Mouse (Mus musculus): ENCODE data around the gene Nudt11. TPM values are rescaled to one million over a fixed set of nuclear protein-coding genes. Genes with fewer than 3 reads are reported as not detected.

The Nudt11 gene
- 1.2 TPM for polyA plus RNA-seq (2014; fragmentation: Illumina TruSeq; extraction: RNeasy Lipid Tissue Mini Kit (QIAGEN cat#74804); ENCODE audit: low replicate concordance)

DNA sequence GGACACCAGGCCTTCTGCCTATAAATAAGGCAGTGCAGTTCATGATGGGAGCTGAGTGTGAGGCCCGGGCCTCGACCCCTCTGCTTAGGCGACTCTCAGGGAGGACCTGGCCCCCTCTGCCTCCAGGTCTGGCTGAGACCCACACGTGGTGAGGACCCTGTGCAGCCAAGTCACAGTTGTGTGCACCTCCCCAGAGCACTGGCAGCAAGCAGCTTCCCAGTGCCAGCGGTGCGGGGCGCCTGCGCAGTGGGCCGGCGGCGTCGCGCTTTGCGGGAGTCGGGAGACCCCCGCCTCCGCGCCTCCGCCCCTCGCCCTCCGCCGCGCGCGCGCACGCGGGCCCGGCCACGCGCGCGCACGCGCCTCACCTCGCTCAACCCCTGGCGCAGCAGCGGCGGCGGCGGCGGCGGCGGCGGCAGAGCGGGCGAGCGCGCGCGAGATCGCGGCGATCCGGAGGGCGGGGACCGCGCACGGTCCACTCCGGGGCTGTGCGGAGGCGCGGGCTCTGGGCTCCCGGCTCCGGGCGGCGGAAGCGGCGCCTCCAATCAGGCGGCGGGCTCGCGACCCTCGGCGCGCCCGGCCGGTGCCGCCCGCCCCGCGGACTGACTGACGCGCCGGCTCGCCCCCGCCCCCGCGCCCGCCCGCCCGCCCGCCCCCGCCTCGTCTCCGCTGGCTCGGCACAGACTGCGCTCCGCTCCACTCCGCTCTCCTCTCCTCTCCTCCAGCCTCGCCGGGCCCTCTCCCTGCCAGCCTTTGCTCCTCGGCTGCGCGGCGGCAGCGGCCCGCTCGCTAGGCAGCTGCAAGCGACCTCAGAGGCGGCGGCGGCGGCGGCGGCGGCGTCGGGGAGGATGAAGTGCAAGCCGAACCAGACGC lies at the start of gene Nudt11:
Nudt11 (plus strand) TSS at position 388 of the 870 bp plus-strand sequence.

DNA sequence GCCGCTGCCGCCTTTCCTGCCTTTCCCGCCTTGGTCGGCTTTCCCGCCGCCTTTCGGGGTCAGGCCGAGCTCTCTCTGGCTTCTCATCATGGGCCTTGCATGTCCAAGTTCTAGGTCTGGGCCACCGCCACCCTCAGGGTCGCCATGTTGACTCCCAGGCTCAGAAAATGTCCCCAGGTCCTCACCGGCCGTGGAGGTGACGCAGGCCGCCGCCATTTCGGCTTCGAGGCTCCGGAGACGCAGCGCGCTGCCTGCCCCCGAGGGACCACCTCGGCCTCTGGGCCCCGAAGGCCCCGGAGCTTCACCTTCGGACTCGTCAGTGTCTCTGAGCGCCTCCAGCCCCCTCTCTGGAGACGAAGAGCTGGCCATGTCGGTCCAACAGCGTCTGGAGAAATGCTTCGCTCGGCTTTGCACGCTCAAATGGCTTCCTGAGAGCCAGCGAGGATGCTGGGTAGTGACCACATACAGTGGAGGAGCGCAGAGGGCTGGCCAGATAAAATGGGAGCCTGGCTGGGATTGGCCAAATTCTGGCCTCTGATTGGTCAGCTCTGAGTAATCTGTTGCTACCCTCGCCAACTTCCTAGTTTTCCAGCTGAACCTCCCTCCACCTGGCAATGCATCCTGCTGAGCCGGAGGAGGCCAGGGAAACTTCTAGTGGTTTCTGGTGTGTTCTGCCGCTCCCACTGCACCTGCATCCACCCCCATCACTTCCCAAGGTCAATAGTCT lies 35.9 kb downstream of the Nudt11 start, which contains the start of gene AU022751:
AU022751 (minus strand) TSS at position 466 of the 727 bp plus-strand sequence.

Other genes starting within 250 kb of the Nudt11 start
- gene AU022751, start 36.0 kb downstream of the Nudt11 start, polyA plus RNA-seq (2014; fragmentation: Illumina TruSeq; extraction: RNeasy Lipid Tissue Mini Kit (QIAGEN cat#74804); ENCODE audit: low replicate concordance), result not detected
- 0.71 TPM for gene Nudt10, start 125.6 kb downstream of the Nudt11 start, polyA plus RNA-seq (2014; fragmentation: Illumina TruSeq; extraction: RNeasy Lipid Tissue Mini Kit (QIAGEN cat#74804); ENCODE audit: low replicate concordance)